Mouse (Mus musculus) limb, embryonic 11.5 days (tissue): ENCODE data around the gene Anapc16. TPM values are rescaled to one million over a fixed set of nuclear protein-coding genes. Genes with fewer than 3 reads are reported as not detected.

Experiments used
- ATAC-seq: fragments of 200-750 bp; cut with Nextera tagmentation; 2 replicates; pipeline ENCODE4 v1.8.0; 2017; ENCODE audit warnings: low read depth; ENCODE audit not compliant: insufficient number of reproducible peaks, low FRiP score, low TSS enrichment
- DNase-seq: peaks from one replicate; pipeline ENCODE4 v3.0.0-alpha.2; 2015; ENCODE audit warnings: low spot score
- H3K27ac ChIP-seq: fragments of 300-500 bp; sonication (generic); replicated peaks from 2 replicates; pipeline ENCODE4 v1.5.1; 2014; ENCODE audit warnings: low read depth, mild to moderate bottlenecking, low read length
- H3K27me3 ChIP-seq: fragments of 300-500 bp; sonication (generic); 2 replicates; pipeline ENCODE4 v1.6.1; 2014; ENCODE audit warnings: mild to moderate bottlenecking, low read length, mixed read lengths; ENCODE audit not compliant: control insufficient read depth, insufficient read depth
- H3K36me3 ChIP-seq: fragments of 300-500 bp; sonication (generic); 2 replicates; pipeline ENCODE4 v1.6.1; 2014; ENCODE audit warnings: mild to moderate bottlenecking, low read length, moderate library complexity, mixed read lengths; ENCODE audit not compliant: control insufficient read depth, insufficient read depth
- H3K4me1 ChIP-seq: fragments of 300-500 bp; sonication (generic); 2 replicates; pipeline ENCODE4 v1.6.1; 2014; ENCODE audit warnings: low read length, mixed read lengths; ENCODE audit not compliant: control insufficient read depth, insufficient read depth
- H3K4me2 ChIP-seq: fragments of 300-500 bp; sonication (generic); 2 replicates; pipeline ENCODE4 v1.6.1; 2014; ENCODE audit warnings: low read depth, mild to moderate bottlenecking, moderate library complexity; ENCODE audit not compliant: severe bottlenecking
- H3K4me3 ChIP-seq: fragments of 300-500 bp; sonication (generic); 2 replicates; pipeline ENCODE4 v1.5.1; 2014; ENCODE audit warnings: low read depth, low read length
- H3K9ac ChIP-seq: fragments of 300-500 bp; sonication (generic); 2 replicates; pipeline ENCODE4 v1.6.1; 2014; ENCODE audit warnings: mild to moderate bottlenecking, low read length
- H3K9me3 ChIP-seq: fragments of 300-500 bp; sonication (generic); 2 replicates; pipeline ENCODE4 v1.6.1; 2016; ENCODE audit warnings: low read length; ENCODE audit not compliant: control insufficient read depth
- WGBS: fragments of 180-500 bp; shearing (Covaris S2); extraction: QIAGEN DNeasy Blood & Tissue Kit; methylation state at CpG from one replicate; pipeline ENCODE4 v1.1.7; 2014; 5-methylcytosine and 5-hydroxymethylcytosine counted together
- polyA plus RNA-seq: library from polyadenylated mRNA; unstranded; fragments of >200 nt; fragmentation: Nextera tagmentation; extraction: Ambion mirVana; gene quantifications from 2 replicates; pipeline ENCODE4 v1.2.1, GENCODE M21; 2014

Gene Anapc16
- polyA plus RNA-seq, 1 experiment from 2014 or later, result 112 TPM

DNA sequence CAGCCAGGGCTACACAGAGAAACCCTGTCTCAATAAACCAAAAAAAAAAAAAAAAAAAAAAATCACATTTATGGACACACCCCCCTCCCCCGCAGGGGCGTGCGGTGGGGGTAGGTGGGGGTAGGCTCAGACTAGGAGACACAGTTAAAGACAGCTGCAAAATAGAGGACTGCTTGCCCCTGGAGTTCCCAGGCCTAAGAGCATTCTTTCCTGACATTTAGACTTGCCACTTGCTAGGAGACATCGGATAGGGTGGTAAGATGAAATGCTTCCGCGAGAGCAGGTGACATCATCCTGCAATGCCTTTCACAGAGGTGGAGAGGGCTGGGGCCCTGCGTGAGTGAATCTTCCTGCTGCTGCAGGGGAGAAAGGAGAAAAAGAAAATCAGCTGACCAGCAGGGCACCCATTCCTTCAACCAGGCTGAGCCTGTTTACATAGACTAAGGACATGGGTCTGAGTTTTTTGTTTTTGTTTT is 49.3 kb downstream of the Anapc16 start:
- H3K9ac ChIP-seq, result no peak overlapping the region
- no peak overlapping the region for H3K27ac ChIP-seq
- H3K4me2 ChIP-seq, result no peak overlapping the region
- peaks cover 33% of the 10 kb centered on the region for H3K4me1 ChIP-seq
- H3K27me3 ChIP-seq, result no peaks in the 10 kb centered on the region
- no peaks in the 10 kb centered on the region for H3K36me3 ChIP-seq
- H3K4me3 ChIP-seq, result no peak overlapping the region
- DNase-seq (no peak), ATAC-seq (no peak)
- WGBS, result 34% methylated on average over 7 of the region's 7 CpGs
- H3K9me3 ChIP-seq, result no peaks in the 10 kb centered on the region

GRCm38 (mm10) chr10:59952781-59953563 is 50.0 kb downstream of the Anapc16 start:
- Histone ChIP-seq H3K36me3 (no peaks in the 10 kb centered on the region), H3K9ac (peak overlapping the region; percentile 70), H3K27ac (peak overlapping the region; percentile 80; the same call in 1 of the 2 replicates), H3K27me3 (no peaks in the 10 kb centered on the region), H3K4me3 (peak overlapping the region; percentile 99), H3K9me3 (no peaks in the 10 kb centered on the region), H3K4me1 (peaks cover 31% of the 10 kb centered on the region), H3K4me2 (peak overlapping the region; percentile 89)
- ATAC-seq (no peak), DNase-seq (peak; percentile 49)
- 17% methylated on average over 16 of the region's 16 CpGs for WGBS

GRCm38 (mm10) chr10:59952152-59952780 is 50.7 kb downstream of the Anapc16 start:
- H3K9me3 ChIP-seq, result no peaks in the 10 kb centered on the region
- WGBS, result under 1% methylated on average over 31 of the region's 31 CpGs
- ATAC-seq (no peak; the same call in 1 of the 2 replicates), DNase-seq (peak; percentile 84)
- H3K36me3 ChIP-seq, result no peaks in the 10 kb centered on the region
- peak overlapping the region; percentile 99 for H3K4me3 ChIP-seq
- peak overlapping the region; percentile 80 for H3K27ac ChIP-seq
- peaks cover 26% of the 10 kb centered on the region for H3K4me1 ChIP-seq
- H3K9ac ChIP-seq, result peak overlapping the region; percentile 70
- peak overlapping the region; percentile 89 for H3K4me2 ChIP-seq
- no peaks in the 10 kb centered on the region for H3K27me3 ChIP-seq

- H3K36me3 ChIP-seq, result no peaks in the 10 kb centered on the region
- H3K9me3 ChIP-seq, result no peaks in the 10 kb centered on the region
- DNase-seq, result peak; percentile 100
- peak within 1 kb of the TSS; percentile 99 for H3K4me3 ChIP-seq
- peak within 1 kb of the TSS; percentile 91 for H3K9ac ChIP-seq
- WGBS, result under 1% methylated on average over 75 of the region's 76 CpGs
- peaks cover 26% of the 10 kb centered on the region for H3K4me1 ChIP-seq
- peak within 1 kb of the TSS; percentile 82 for H3K27ac ChIP-seq
- no peaks in the 10 kb centered on the region for H3K27me3 ChIP-seq
- H3K4me2 ChIP-seq, result peak within 1 kb of the TSS; percentile 94
- peak; percentile 98 for ATAC-seq
Observed at GRCm38 (mm10) chr10:59951211-59952151, 51.5 kb downstream of the Anapc16 start, which contains the start of gene Ddit4. Gene Ddit4 (minus strand): TSS chr10:59951834.

DNA sequence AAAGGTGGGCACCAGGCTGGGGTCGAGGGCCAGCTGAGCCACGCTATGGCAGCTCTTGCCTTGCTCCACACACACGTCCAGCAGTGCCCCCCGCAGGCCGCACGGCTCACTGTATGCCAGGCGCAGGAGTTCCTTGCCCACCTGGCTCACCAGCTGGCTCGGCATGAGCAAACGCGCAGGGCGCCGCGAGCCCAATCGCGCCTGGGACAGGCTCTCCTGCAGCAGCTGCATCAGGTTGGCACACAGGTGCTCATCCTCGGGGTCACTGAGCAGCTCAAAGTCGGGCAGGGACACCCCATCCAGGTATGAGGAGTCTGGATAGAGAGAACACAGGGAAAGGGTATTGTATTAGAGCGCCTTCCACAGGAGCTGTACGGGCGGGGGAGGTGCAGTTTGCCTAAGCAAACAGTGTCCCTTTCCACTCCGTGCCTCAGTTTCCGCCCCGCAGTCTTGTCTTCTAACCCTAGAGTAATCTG is 52.2 kb downstream of the Anapc16 start:
- H3K9ac ChIP-seq, result peak overlapping the region; percentile 91
- no peaks in the 10 kb centered on the region for H3K36me3 ChIP-seq
- peaks cover 26% of the 10 kb centered on the region for H3K4me1 ChIP-seq
- no peaks in the 10 kb centered on the region for H3K9me3 ChIP-seq
- ATAC-seq (0 out of 2 replicates have a peak, but pooled peaks have one; percentile 8), DNase-seq (peak; percentile 85)
- no peaks in the 10 kb centered on the region for H3K27me3 ChIP-seq
- 2% methylated on average over 23 of the region's 23 CpGs for WGBS
- H3K4me3 ChIP-seq, result peak overlapping the region; percentile 99
- H3K27ac ChIP-seq, result peak overlapping the region; percentile 82
- H3K4me2 ChIP-seq, result peak overlapping the region; percentile 94

- H3K4me2 ChIP-seq, result peak overlapping the region; percentile 94
- H3K36me3 ChIP-seq, result no peaks in the 10 kb centered on the region
- no peak overlapping the region for H3K27ac ChIP-seq
- H3K9ac ChIP-seq, result peak overlapping the region; percentile 91
- peak overlapping the region; percentile 99 for H3K4me3 ChIP-seq
- no peaks in the 10 kb centered on the region for H3K27me3 ChIP-seq
- DNase-seq (no peak), ATAC-seq (no peak)
- peaks cover 26% of the 10 kb centered on the region for H3K4me1 ChIP-seq
- H3K9me3 ChIP-seq, result no peaks in the 10 kb centered on the region
- WGBS, result 43% methylated on average over 15 of the region's 15 CpGs
Observed at GRCm38 (mm10) chr10:59949783-59950605, 52.9 kb downstream of the Anapc16 start.

- Histone ChIP-seq H3K4me2 (peak overlapping the region; percentile 94), H3K4me3 (peak overlapping the region; percentile 99), H3K27me3 (no peaks in the 10 kb centered on the region), H3K4me1 (peaks cover 26% of the 10 kb centered on the region), H3K9ac (no peak overlapping the region), H3K27ac (0 out of 2 replicates have a peak overlapping the region, but pooled peaks have one; percentile 22), H3K9me3 (no peaks in the 10 kb centered on the region), H3K36me3 (no peaks in the 10 kb centered on the region)
- DNase-seq, result no peak
- WGBS, result 91% methylated on average over 1 of the region's 1 CpGs
- no peak for ATAC-seq
Observed at GRCm38 (mm10) chr10:59949255-59949648, 53.7 kb downstream of the Anapc16 start.
